Mouse (Mus musculus): ENCODE results near the gene Rrbp1. TPM values are rescaled to one million over a fixed set of nuclear protein-coding genes. Genes with fewer than 3 reads are reported as not detected.
A peak's percentile ranks its signal among the peaks of the same experiment; 100 is the strongest.

Rrbp1 gene
- polyA plus RNA-seq, 1 experiment, result 43.4 TPM

- Histone ChIP-seq H3K36me3 (ENCODE audit: control insufficient read depth, insufficient read depth, low read length) (peaks cover 28% of the 10 kb centered on the region), H3K4me1 (ENCODE audit: control insufficient read depth, insufficient read depth, insufficient read length) (no peaks in the 10 kb centered on the region), H3K4me3 (ENCODE audit: extremely low read depth, insufficient read depth, insufficient read length) (no peak overlapping the region), H3K27ac (ENCODE audit: insufficient read depth, low read length) (no peak overlapping the region), H3K27me3 (ENCODE audit: control insufficient read depth, insufficient read depth, low read length) (no peaks in the 10 kb centered on the region)
- 94% methylated on average over 7 of the region's 7 CpGs for WGBS
- TF ChIP-seq CTCF (IDR thresholded peaks at IDR 0.05; ENCODE audit: extremely low read depth, insufficient read depth, insufficient read length, insufficient replicate concordance) (peak; percentile 48; the same call in 1 of the 2 replicates), POLR2A (IDR thresholded peaks at IDR 0.05; ENCODE audit: low read depth, low read length) (no peak)
- peak in 1 of 2 experiments; percentile 36 for DNase-seq (ENCODE audit: low read depth in 1 of 2, low spot score in 2 of 2)
Observed at GRCm38 (mm10) chr2:143945466-143946075, 65.5 kb downstream of the Rrbp1 start.

- Histone ChIP-seq H3K27me3 (ENCODE audit: control insufficient read depth, insufficient read depth, low read length) (no peaks in the 10 kb centered on the region), H3K4me1 (ENCODE audit: control insufficient read depth, insufficient read depth, insufficient read length) (no peaks in the 10 kb centered on the region), H3K4me3 (ENCODE audit: extremely low read depth, insufficient read depth, insufficient read length) (no peak overlapping the region), H3K27ac (ENCODE audit: insufficient read depth, low read length) (no peak overlapping the region), H3K36me3 (ENCODE audit: control insufficient read depth, insufficient read depth, low read length) (peaks cover 24% of the 10 kb centered on the region)
- WGBS, result 89% methylated on average over 3 of the region's 3 CpGs
- DNase-seq (ENCODE audit: low read depth in 1 of 2, low spot score in 2 of 2), result no peak
- no peak for TF ChIP-seq POLR2A (IDR thresholded peaks at IDR 0.05; ENCODE audit: low read depth, low read length)
- no peak for TF ChIP-seq CTCF (IDR thresholded peaks at IDR 0.05; ENCODE audit: extremely low read depth, insufficient read depth, insufficient read length, insufficient replicate concordance)
Observed at GRCm38 (mm10) chr2:143944796-143945195, 66.3 kb downstream of the Rrbp1 start.

GRCm38 (mm10) chr2:143940406-143940805, 70.7 kb downstream of the Rrbp1 start:
- WGBS, result 90% methylated on average over 5 of the region's 5 CpGs
- H3K36me3 ChIP-seq (ENCODE audit: control insufficient read depth, insufficient read depth, low read length), result no peaks in the 10 kb centered on the region

GRCm38 (mm10) chr2:143937861-143938260, 73.2 kb downstream of the Rrbp1 start:
- TF ChIP-seq CTCF (IDR thresholded peaks at IDR 0.05; ENCODE audit: extremely low read depth, insufficient read depth, insufficient read length, insufficient replicate concordance) (no peak), POLR2A (IDR thresholded peaks at IDR 0.05; ENCODE audit: low read depth, low read length) (no peak)
- no peaks in the 10 kb centered on the region for H3K36me3 ChIP-seq (ENCODE audit: control insufficient read depth, insufficient read depth, low read length)
- no peak overlapping the region for H3K4me3 ChIP-seq (ENCODE audit: extremely low read depth, insufficient read depth, insufficient read length)
- no peak overlapping the region for H3K27ac ChIP-seq (ENCODE audit: insufficient read depth, low read length)
- H3K4me1 ChIP-seq (ENCODE audit: control insufficient read depth, insufficient read depth, insufficient read length), result no peaks in the 10 kb centered on the region
- WGBS, result 76% methylated on average over 2 of the region's 2 CpGs
- no peak for DNase-seq (ENCODE audit: low read depth in 1 of 2, low spot score in 2 of 2)
- H3K27me3 ChIP-seq (ENCODE audit: control insufficient read depth, insufficient read depth, low read length), result no peaks in the 10 kb centered on the region

More at GRCm38 (mm10) chr2:143940406-143940805, 70.7 kb downstream of the Rrbp1 start:
- TF ChIP-seq POLR2A (IDR thresholded peaks at IDR 0.05; ENCODE audit: low read depth, low read length) (no peak), CTCF (IDR thresholded peaks at IDR 0.05; ENCODE audit: extremely low read depth, insufficient read depth, insufficient read length, insufficient replicate concordance) (no peak)
- H3K4me3 ChIP-seq (ENCODE audit: extremely low read depth, insufficient read depth, insufficient read length), result no peak overlapping the region
- no peak for DNase-seq (ENCODE audit: low read depth in 1 of 2, low spot score in 2 of 2)
- no peak overlapping the region for H3K27ac ChIP-seq (ENCODE audit: insufficient read depth, low read length)
- H3K4me1 ChIP-seq (ENCODE audit: control insufficient read depth, insufficient read depth, insufficient read length), result no peaks in the 10 kb centered on the region
- no peaks in the 10 kb centered on the region for H3K27me3 ChIP-seq (ENCODE audit: control insufficient read depth, insufficient read depth, low read length)

GRCm38 (mm10) chr2:143934439-143934838, 76.6 kb downstream of the Rrbp1 start:
- H3K4me1 ChIP-seq (ENCODE audit: control insufficient read depth, insufficient read depth, insufficient read length), result no peaks in the 10 kb centered on the region; the same call in 1 of the 2 replicates
- H3K27me3 ChIP-seq (ENCODE audit: control insufficient read depth, insufficient read depth, low read length), result no peaks in the 10 kb centered on the region
- no peak overlapping the region for H3K27ac ChIP-seq (ENCODE audit: insufficient read depth, low read length)
- TF ChIP-seq CTCF (IDR thresholded peaks at IDR 0.05; ENCODE audit: extremely low read depth, insufficient read depth, insufficient read length, insufficient replicate concordance) (no peak), POLR2A (IDR thresholded peaks at IDR 0.05; ENCODE audit: low read depth, low read length) (no peak)
- H3K36me3 ChIP-seq (ENCODE audit: control insufficient read depth, insufficient read depth, low read length), result no peaks in the 10 kb centered on the region
- H3K4me3 ChIP-seq (ENCODE audit: extremely low read depth, insufficient read depth, insufficient read length), result no peak overlapping the region
- 79% methylated on average over 8 of the region's 8 CpGs for WGBS
- no peak for DNase-seq (ENCODE audit: low read depth in 1 of 2, low spot score in 2 of 2)

- 89% methylated on average over 5 of the region's 5 CpGs for WGBS
- DNase-seq (ENCODE audit: low read depth in 1 of 2, low spot score in 2 of 2), result no peak
- H3K27ac ChIP-seq (ENCODE audit: insufficient read depth, low read length), result no peak overlapping the region
- no peak for TF ChIP-seq CTCF (IDR thresholded peaks at IDR 0.05; ENCODE audit: extremely low read depth, insufficient read depth, insufficient read length, insufficient replicate concordance)
- no peaks in the 10 kb centered on the region; the same call in 1 of the 2 replicates for H3K4me1 ChIP-seq (ENCODE audit: control insufficient read depth, insufficient read depth, insufficient read length)
- no peaks in the 10 kb centered on the region for H3K27me3 ChIP-seq (ENCODE audit: control insufficient read depth, insufficient read depth, low read length)
- no peak overlapping the region for H3K4me3 ChIP-seq (ENCODE audit: extremely low read depth, insufficient read depth, insufficient read length)
- H3K36me3 ChIP-seq (ENCODE audit: control insufficient read depth, insufficient read depth, low read length), result no peaks in the 10 kb centered on the region
Observed at GRCm38 (mm10) chr2:143933516-143933915, 77.5 kb downstream of the Rrbp1 start.

- WGBS, result 90% methylated on average over 12 of the region's 12 CpGs
- no peak for TF ChIP-seq CTCF (IDR thresholded peaks at IDR 0.05; ENCODE audit: extremely low read depth, insufficient read depth, insufficient read length, insufficient replicate concordance)
- TF ChIP-seq POLR2A (IDR thresholded peaks at IDR 0.05; ENCODE audit: low read depth, low read length), result no peak
- H3K4me3 ChIP-seq (ENCODE audit: extremely low read depth, insufficient read depth, insufficient read length), result no peak overlapping the region
- no peaks in the 10 kb centered on the region for H3K27me3 ChIP-seq (ENCODE audit: control insufficient read depth, insufficient read depth, low read length)
- H3K36me3 ChIP-seq (ENCODE audit: control insufficient read depth, insufficient read depth, low read length), result no peaks in the 10 kb centered on the region
- H3K27ac ChIP-seq (ENCODE audit: insufficient read depth, low read length), result no peak overlapping the region
- H3K4me1 ChIP-seq (ENCODE audit: control insufficient read depth, insufficient read depth, insufficient read length), result no peaks in the 10 kb centered on the region; the same call in 1 of the 2 replicates
- DNase-seq (ENCODE audit: low read depth in 1 of 2, low spot score in 2 of 2), result no peak
Observed at GRCm38 (mm10) chr2:143932340-143932873, 78.7 kb downstream of the Rrbp1 start.

All from spleen, adult 2 months (tissue).